ENCODE assay signal across 12 mouse cellular contexts in the genomic region with DNA sequence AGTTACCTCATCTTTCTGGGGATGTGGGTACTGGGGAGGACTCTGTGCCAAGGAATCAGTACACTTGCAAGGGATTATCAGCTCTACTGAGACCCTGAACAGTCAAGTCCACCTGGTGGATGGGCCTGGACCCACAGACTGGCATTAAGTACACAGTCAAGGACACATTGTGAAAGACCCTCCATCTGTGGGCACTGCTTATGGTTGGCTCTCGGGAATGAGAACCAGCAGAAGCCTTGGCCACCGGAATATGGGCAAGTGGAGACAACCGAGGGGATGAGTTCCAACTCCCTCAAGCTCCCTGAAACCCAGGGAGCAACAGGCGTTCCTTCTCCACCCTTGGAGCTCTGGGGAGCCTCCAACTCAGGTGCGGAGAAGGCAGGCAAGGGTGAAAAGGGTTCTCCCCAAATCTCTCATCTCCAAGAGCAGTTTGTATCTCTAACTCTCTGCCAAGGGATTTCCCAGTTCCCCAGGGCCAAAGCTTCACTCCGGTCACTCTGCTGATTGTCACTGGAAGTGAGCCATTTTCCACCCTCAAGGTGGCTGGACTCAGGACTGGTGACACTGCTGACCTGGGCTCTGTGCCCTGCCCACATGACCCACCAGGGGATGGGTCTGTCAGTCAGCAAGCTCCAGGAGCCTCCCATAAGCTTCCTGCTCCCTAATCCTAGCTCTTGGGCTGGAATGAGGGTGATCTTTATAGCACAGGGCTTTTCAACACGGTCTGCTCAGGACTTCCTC. TPM values are rescaled to one million over a fixed set of nuclear protein-coding genes. Genes with fewer than 3 reads are reported as not detected.
DNase-seq lines count a peak whose midpoint lies in the region; ATAC-seq and TF ChIP-seq lines count a peak whose summit lies in the region.
"Had no signal": no experiment of that assay in that cellular context is flagged by ENCODE, and none has a peak within 500 bp of the region (broad histone marks: within the 10 kb centered on the region; RNA-seq: fewer than 3 reads in every experiment).

No protein-coding gene starts in this region.

- H3K9ac ChIP-seq in intestine, postnatal 0 days (ENCODE audit: low read depth, low read length): peak overlapping the region; percentile 31; the same call in 1 of the 2 replicates
- peak overlapping the region; percentile 60; the same call in 1 of the 2 replicates for H3K9ac ChIP-seq in stomach, embryonic 16.5 days (ENCODE audit: low read length)

- peak overlapping the region; percentile 63 for H3K4me3 ChIP-seq in gastrocnemius, adult 2 months
- peak overlapping the region; percentile 28; the same call in 1 of the 2 replicates for H3K4me3 ChIP-seq in spleen, adult 2 months (ENCODE audit: extremely low read depth, insufficient read depth, insufficient read length)
- no peak overlapping the region for H3K4me3 ChIP-seq in intestine, postnatal 0 days (ENCODE audit: low read depth, low read length)
- no peak overlapping the region for H3K4me3 ChIP-seq in stomach, embryonic 16.5 days (replicated peaks; ENCODE audit: low read length)
- H3K4me3 ChIP-seq: erythroblast, embryonic 14.5 days had no signal

- 72% methylated on average over 7 of the region's 7 CpGs for WGBS in spleen, adult 2 months
- WGBS in intestine, postnatal 0 days: 79% methylated on average over 7 of the region's 7 CpGs
- WGBS in stomach, embryonic 16.5 days: 80% methylated on average over 7 of the region's 7 CpGs

- no peak for TF ChIP-seq CTCF in gastrocnemius, adult 2 months (IDR thresholded peaks at IDR 0.05)
- no peak for TF ChIP-seq CTCF in spleen, adult 2 months (IDR thresholded peaks at IDR 0.05; ENCODE audit: extremely low read depth, insufficient read depth, insufficient read length, insufficient replicate concordance)
- 0 out of 2 replicates have a peak, but pooled peaks have one; percentile 5 for TF ChIP-seq CTCF in intestine, postnatal 0 days (IDR thresholded peaks at IDR 0.05; ENCODE audit: low read depth)

- no peak for ATAC-seq in intestine, postnatal 0 days
- ATAC-seq in stomach, embryonic 16.5 days (ENCODE audit: insufficient read depth, low FRiP score): no peak

- peak; percentile 83 for DNase-seq in gastrocnemius, adult 2 months
- no peak for DNase-seq in gastrocnemius, postnatal 4 days (ENCODE audit: low spot score in 2 of 2)
- no peak for DNase-seq in spleen, adult 2 months (ENCODE audit: low read depth in 1 of 2, low spot score in 2 of 2)
- DNase-seq in spleen, postnatal 14 days (ENCODE audit: low spot score in 2 of 2): no peak
- DNase-seq in T-cell, adult 2 months (ENCODE audit: low spot score): no peak
- no peak for DNase-seq in layer of hippocampus, postnatal 14 days (ENCODE audit: low spot score in 2 of 2)

- H3K4me1 ChIP-seq in spleen, adult 2 months (ENCODE audit: control insufficient read depth, insufficient read depth, insufficient read length): peaks cover 46% of the 10 kb centered on the region; the same call in 1 of the 2 replicates
- peaks cover 19% of the 10 kb centered on the region for H3K4me1 ChIP-seq in intestine, postnatal 0 days (replicated peaks; ENCODE audit: control insufficient read depth, insufficient read depth, low read length)
- peaks cover 42% of the 10 kb centered on the region for H3K4me1 ChIP-seq in stomach, embryonic 16.5 days (ENCODE audit: control insufficient read depth, insufficient read depth, low read length)

- H3K4me2 ChIP-seq in intestine, postnatal 0 days (replicated peaks; ENCODE audit: low read depth): peak overlapping the region; percentile 32
- H3K4me2 ChIP-seq in stomach, embryonic 16.5 days (ENCODE audit: low read depth, low read length): peak overlapping the region; percentile 45; the same call in 1 of the 2 replicates

- peak overlapping the region; percentile 87 for H3K27ac ChIP-seq in gastrocnemius, adult 2 months
- peak overlapping the region; percentile 92 for H3K27ac ChIP-seq in spleen, adult 2 months (ENCODE audit: insufficient read depth, low read length)
- peak overlapping the region; percentile 41; the same call in 1 of the 2 replicates for H3K27ac ChIP-seq in intestine, postnatal 0 days (ENCODE audit: low read depth, low read length)
- H3K27ac ChIP-seq in stomach, embryonic 16.5 days (ENCODE audit: low read length): peak overlapping the region; percentile 91

- no peaks in the 10 kb centered on the region for H3K27me3 ChIP-seq in spleen, adult 2 months (ENCODE audit: control insufficient read depth, insufficient read depth, low read length)
- no peaks in the 10 kb centered on the region for H3K27me3 ChIP-seq in intestine, postnatal 0 days (replicated peaks; ENCODE audit: control insufficient read depth, insufficient read depth, low read length)
- H3K27me3 ChIP-seq in stomach, embryonic 16.5 days (ENCODE audit: control insufficient read depth, insufficient read depth, low read length): no peaks in the 10 kb centered on the region

- no peak for TF ChIP-seq POLR2A in spleen, adult 2 months (IDR thresholded peaks at IDR 0.05; ENCODE audit: low read depth, low read length)

- no peaks in the 10 kb centered on the region for H3K36me3 ChIP-seq in spleen, adult 2 months (ENCODE audit: control insufficient read depth, insufficient read depth, low read length)
- H3K36me3 ChIP-seq in intestine, postnatal 0 days (ENCODE audit: control insufficient read depth, insufficient read depth): no peaks in the 10 kb centered on the region
- no peaks in the 10 kb centered on the region for H3K36me3 ChIP-seq in stomach, embryonic 16.5 days (ENCODE audit: control insufficient read depth, insufficient read depth, low read length)

- H3K9me3 ChIP-seq in intestine, postnatal 0 days (ENCODE audit: control insufficient read depth): no peaks in the 10 kb centered on the region
- H3K9me3 ChIP-seq in stomach, embryonic 16.5 days (replicated peaks; ENCODE audit: control insufficient read depth, low read length): no peaks in the 10 kb centered on the region

- intact Hi-C loops in gastrocnemius, adult 2 months (cut with DNase I): loop anchor here (2.0 kb wide), 1 partner anchor 21 kb away; no protein-coding TSS in a partner anchor

RNA-seq across cellular contexts. Expression of gene Map3k14, which starts 5.4 kb away (rescaled TPM):
- total RNA-seq in gastrocnemius, adult 2 months (2021): 1 to 10 TPM; 4.1 to 4.2 TPM
- total RNA-seq in gastrocnemius, postnatal 4 days (2021): 1 to 10 TPM; 7.7 to 7.8 TPM
- polyA plus RNA-seq in spleen, adult 2 months (2012; rRNA removed): 49.6 and 57.7 TPM in 2 replicates
- polyA plus RNA-seq in intestine, postnatal 0 days (2015; fragmentation: Nextera tagmentation; extraction: Ambion mirVana): 1.6 TPM in 2 replicates
- 4.2 and 4.9 TPM in 2 replicates for polyA plus RNA-seq in stomach, embryonic 16.5 days (2015; fragmentation: Nextera tagmentation; extraction: Ambion mirVana)
- total RNA-seq in layer of hippocampus, postnatal 14 days (2021): 1 to 10 TPM; 2.4 to 3.0 TPM

RNA-seq across cellular contexts. Expression of gene Spata32, which starts 43.6 kb away (rescaled TPM):
- total RNA-seq in gastrocnemius, adult 2 months (2021): not detected
- not detected for total RNA-seq in gastrocnemius, postnatal 4 days (2021)
- not detected in 2 replicates for polyA plus RNA-seq in spleen, adult 2 months (2012; rRNA removed)
- not detected in 2 replicates for polyA plus RNA-seq in intestine, postnatal 0 days (2015; fragmentation: Nextera tagmentation; extraction: Ambion mirVana)
- not detected in 2 replicates for polyA plus RNA-seq in stomach, embryonic 16.5 days (2015; fragmentation: Nextera tagmentation; extraction: Ambion mirVana)
- 1 to 10 TPM in 1 of 2 experiments, under 1 TPM in 1; 0.69 to 1.4 TPM for total RNA-seq in layer of hippocampus, postnatal 14 days (2021)
- total RNA-seq: adrenal gland, adult 18-20 months; neutrophil, adult 5-6 weeks had no signal
- polyA plus RNA-seq: C2C12; erythroblast, embryonic 14.5 days had no signal

RNA-seq across cellular contexts. Expression of gene 1700023F06Rik, which starts 53.5 kb away (rescaled TPM):
- not detected for total RNA-seq in gastrocnemius, adult 2 months (2021)
- not detected for total RNA-seq in gastrocnemius, postnatal 4 days (2021)
- polyA plus RNA-seq in spleen, adult 2 months (2012; rRNA removed): not detected in 2 replicates
- polyA plus RNA-seq in intestine, postnatal 0 days (2015; fragmentation: Nextera tagmentation; extraction: Ambion mirVana): 0.35 and 0.77 TPM in 2 replicates
- 0.67 and 0.83 TPM in 2 replicates for polyA plus RNA-seq in stomach, embryonic 16.5 days (2015; fragmentation: Nextera tagmentation; extraction: Ambion mirVana)
- 1 to 10 TPM; 1.4 TPM for total RNA-seq in layer of hippocampus, postnatal 14 days (2021)
- total RNA-seq: neutrophil, adult 5-6 weeks had no signal
- polyA plus RNA-seq: erythroblast, embryonic 14.5 days had no signal

Comparison
In these comparisons a context has a peak if more than half of its experiments do, and no peak if none do; other contexts are left out.
1. H3K27ac ChIP-seq: peak in every context shown above with its lines; median percentile 92 in spleen, adult 2 months; 91 in stomach, embryonic 16.5 days; 87 in gastrocnemius, adult 2 months; 41 in intestine, postnatal 0 days.
2. H3K4me3 ChIP-seq: peak in gastrocnemius, adult 2 months (single experiment) and spleen, adult 2 months (single experiment); none in intestine, postnatal 0 days (single experiment) and stomach, embryonic 16.5 days (single experiment).